Mouse (Mus musculus): ENCODE data around the gene Rpl10-ps3.

Rpl10-ps3 gene

GRCm38 (mm10) chr9:50311036-50311545 is 33.7 kb downstream of the Rpl10-ps3 start:
- in situ Hi-C loops (cut with MboI) = no loop called here

GRCm38 (mm10) chr9:50305666-50306402 is 38.9 kb downstream of the Rpl10-ps3 start:
- in situ Hi-C loops (cut with MboI) = no loop called here

- in situ Hi-C loops (cut with MboI) = no loop called here
These were observed 39.7 kb downstream of the Rpl10-ps3 start for GRCm38 (mm10) chr9:50305046-50305445.

GRCm38 (mm10) chr9:50304004-50304403 is 40.8 kb downstream of the Rpl10-ps3 start:
- in situ Hi-C loops (cut with MboI) = no loop called here

- in situ Hi-C loops (cut with MboI) = no loop called here
These were observed 43.0 kb downstream of the Rpl10-ps3 start for GRCm38 (mm10) chr9:50301722-50302121.

GRCm38 (mm10) chr9:50298389-50298788 is 46.4 kb downstream of the Rpl10-ps3 start:
- in situ Hi-C loops (cut with MboI) = no loop called here
